Mouse (Mus musculus) T-cell, adult 2 months (primary cell): Measurements from ENCODE around the gene Lrrn3.

Experiments
- DNase-seq: peaks from one replicate; pipeline ENCODE4 v3.0.0; 2022; ENCODE audit warnings: low spot score

The Lrrn3 gene

DNA sequence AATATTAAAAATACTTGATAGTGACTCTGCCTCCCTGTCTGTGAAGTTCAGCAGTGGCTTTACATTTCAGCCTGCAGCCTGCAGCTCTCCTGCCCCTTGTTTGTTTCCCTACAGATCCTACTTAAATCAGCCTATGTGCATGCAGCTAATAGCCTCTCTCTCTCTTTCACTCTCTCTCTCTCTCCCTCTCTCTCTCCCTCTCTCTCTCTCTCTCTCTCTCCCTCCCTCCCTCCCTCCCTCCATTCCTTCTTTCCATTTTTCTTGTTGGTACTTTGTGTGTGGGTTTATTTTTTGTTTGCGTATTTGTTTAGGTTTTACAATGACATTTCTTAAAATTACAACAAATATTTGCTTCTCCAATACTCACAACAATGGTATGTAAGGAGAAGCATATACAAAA lies at the start of gene Lrrn3:
Lrrn3 (minus strand) TSS at position 101 of the 400 bp plus-strand sequence.
- no peak for DNase-seq

DNA sequence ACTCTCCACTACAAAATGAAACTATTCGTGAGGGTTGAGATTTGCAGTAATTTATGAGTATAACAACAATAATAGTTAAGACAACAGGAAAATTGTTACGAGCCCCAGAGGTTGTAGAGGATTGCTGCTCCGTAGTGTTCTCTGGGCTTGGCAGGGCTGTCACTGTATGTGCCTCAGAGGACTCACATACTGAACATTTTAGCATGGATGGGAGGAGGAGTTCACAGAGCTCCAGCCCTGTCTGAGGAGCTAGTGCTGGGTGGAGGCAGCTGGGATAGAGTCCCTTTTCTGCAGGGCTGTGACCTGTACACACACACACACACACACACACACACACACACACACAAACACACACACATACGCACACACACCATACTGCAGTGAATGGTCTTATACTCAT lies 42.2 kb upstream of the Lrrn3 start:
- DNase-seq, result no peak

- DNase-seq, result no peak
These were observed 40.5 kb upstream of the Lrrn3 start for GRCm38 (mm10) chr12:41526688-41527087.

DNA sequence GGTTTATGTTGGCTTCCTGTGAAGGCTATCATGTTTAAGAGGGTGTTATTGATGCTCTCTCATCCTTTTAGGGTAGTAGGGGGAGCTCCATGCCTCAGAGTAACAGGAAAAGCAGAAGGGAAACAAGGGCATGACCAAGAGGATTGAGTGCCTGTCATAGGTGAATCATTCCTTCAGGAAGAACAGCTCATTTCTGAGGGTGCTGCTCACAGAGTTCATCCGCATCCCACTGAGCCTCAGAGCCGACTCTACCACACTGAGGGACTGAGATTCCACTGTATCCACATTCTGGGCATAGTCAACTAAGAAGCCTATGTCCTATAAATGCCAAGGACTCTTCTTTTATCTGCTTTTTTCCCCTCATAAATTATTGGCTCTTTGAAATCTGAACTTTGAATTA lies 35.4 kb upstream of the Lrrn3 start:
- DNase-seq, result no peak

DNA sequence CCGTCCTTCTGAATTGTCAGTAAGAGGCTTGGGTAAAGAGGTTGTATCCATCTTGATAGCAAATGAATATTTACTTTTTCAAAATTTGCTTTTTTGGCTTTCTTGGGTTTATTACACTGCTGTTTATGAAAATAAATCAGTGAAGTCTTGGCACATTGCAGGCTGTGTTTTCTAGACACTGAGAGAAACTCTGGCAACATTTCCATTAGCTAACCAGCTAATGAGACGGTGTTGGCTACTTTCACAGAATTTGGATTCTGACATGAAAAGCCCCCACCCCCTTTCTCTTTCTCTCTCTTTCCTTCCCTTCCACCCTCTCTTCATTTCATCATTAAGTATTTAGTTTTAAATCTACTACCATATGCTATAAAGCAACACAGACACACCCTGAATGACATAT lies 34.1 kb upstream of the Lrrn3 start:
- no peak for DNase-seq

DNA sequence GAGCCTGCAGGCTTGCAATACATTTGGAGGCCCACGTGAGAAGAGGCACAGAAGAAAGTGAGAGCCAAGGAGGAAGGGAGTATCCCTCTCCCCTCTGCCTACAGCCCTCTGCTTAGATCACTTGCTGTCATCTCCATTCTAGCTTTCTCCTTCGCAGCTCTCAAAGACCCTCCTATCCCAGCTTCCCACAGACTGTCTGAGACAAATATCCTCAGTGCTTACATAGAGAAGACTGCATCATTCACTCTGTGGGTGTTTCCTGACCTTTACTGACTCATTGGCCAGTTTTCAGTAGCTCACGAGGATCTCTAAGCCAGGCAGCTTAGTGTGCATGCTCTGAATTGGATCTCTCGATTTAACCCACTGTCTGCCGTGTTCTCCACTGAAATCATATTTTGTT lies 32.7 kb upstream of the Lrrn3 start:
- DNase-seq, result no peak

GRCm38 (mm10) chr12:41510588-41510987 lies 24.4 kb upstream of the Lrrn3 start:
- no peak for DNase-seq

- no peak for DNase-seq
These were observed 22.4 kb upstream of the Lrrn3 start for GRCm38 (mm10) chr12:41508610-41509009.

GRCm38 (mm10) chr12:41500049-41500820 lies 14.0 kb upstream of the Lrrn3 start:
- peak; percentile 28 for DNase-seq

DNA sequence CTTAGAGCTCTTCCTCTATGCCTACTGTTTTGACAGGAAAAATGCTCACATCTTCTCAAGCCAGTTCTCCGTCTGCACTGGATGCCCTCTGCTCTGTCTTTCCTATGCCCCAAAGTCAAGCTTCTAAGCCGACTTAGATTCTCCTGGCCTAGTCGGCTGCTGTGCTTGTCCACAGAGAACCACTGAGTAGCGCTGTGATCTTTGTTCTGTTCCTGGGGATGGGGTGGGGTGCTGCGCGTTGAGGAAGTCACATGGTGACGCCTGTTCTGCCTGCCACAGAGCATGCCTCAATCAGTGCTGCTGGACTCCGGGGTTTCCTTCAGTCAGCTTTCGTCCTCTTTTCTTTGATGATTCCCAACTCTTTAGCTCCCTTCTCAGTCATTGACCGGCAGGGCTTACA lies 8.4 kb upstream of the Lrrn3 start:
- peak; percentile 42 for DNase-seq

DNA sequence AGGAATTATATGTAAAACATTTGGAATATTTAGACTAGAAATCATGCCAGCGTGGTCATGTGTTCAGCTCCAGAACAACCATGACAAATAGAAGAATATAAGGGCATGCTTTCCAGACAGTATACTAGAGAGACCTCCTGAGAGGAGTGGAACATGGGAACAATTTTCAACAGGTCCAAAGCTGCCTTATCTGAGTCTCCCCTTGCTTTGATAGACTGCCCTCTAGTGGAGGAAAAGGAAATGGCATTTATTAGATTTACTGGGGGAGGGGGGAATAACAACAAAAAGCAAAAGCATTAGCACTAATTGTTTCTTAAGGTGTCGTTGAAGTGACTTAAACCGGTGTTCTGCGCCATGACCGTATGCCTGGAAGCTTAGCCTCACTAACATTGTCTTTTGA lies 774 bp upstream of the Lrrn3 start:
- peak; percentile 9 for DNase-seq

DNA sequence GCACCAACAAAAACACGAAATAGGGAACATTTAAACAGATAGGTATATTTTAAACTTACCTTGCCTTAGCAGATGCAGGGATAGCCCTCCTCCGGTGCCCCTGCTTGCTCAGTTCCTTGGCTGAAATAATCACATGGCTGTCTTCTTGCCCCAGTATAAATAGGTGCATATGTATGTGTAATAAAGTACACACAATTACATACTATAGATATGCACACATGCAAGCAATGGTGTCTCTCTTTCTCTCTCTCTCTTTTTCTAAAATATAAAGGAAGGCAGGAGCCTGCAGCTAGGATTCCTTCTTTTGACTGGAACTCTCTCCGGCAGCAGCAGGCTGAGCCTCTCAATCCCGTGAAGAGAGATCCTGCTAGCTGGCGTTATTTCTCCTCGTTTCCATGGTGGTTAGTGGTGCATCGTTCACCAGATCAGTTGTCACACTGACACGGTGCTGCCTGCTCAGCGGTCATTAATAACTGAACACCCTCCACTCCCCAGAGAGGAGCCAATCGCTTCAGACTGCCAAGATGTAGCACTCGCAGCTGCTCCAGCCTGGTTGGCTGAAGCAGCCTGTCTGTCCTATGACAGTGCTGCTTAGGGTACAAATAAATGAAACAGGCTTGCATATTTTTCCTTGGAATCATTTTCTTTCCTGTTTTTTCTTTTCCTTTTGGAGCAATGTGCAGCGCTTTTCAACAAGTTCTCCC lies 567 bp downstream of the Lrrn3 start:
- DNase-seq, result no peak

GRCm38 (mm10) chr12:41484689-41485511 lies 1.3 kb downstream of the Lrrn3 start:
- DNase-seq, result no peak

GRCm38 (mm10) chr12:41483593-41484451 lies 2.4 kb downstream of the Lrrn3 start:
- no peak for DNase-seq

GRCm38 (mm10) chr12:41483091-41483592 lies 3.1 kb downstream of the Lrrn3 start:
- no peak for DNase-seq

GRCm38 (mm10) chr12:41481486-41481885 lies 4.7 kb downstream of the Lrrn3 start:
- no peak for DNase-seq

DNA sequence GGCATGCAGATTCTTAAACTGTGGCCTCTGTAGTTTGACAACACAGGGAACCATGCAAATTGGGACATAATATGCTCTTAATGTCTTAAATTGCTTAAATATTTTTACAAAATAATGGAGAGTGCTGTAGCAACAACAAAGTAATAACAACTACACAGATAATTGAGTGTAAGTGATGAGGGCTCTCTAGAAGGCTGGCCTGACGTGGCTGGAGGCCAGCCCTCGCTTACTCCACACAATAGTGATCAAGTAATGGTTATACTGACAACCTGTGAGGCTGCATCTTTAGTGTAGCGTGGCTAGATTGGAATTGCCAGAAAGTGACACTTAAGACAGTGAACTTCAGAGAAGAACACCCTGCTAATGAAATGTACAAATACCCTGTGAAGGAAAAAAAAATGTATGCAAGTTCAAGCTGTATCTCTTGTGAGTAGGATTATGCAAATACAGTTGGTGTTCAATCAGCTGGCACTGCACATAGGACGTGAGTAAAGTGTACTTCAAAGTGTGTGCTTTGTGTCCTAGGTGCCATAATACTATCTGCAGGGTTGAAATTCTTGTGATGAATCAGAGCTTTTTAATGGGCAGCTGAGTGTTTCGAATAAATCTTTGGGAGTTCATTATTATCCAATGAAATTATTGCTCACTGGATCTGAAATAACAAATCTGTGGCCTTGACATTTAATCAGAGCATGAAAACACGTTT lies 17.0 kb downstream of the Lrrn3 start:
- DNase-seq, result no peak

DNA sequence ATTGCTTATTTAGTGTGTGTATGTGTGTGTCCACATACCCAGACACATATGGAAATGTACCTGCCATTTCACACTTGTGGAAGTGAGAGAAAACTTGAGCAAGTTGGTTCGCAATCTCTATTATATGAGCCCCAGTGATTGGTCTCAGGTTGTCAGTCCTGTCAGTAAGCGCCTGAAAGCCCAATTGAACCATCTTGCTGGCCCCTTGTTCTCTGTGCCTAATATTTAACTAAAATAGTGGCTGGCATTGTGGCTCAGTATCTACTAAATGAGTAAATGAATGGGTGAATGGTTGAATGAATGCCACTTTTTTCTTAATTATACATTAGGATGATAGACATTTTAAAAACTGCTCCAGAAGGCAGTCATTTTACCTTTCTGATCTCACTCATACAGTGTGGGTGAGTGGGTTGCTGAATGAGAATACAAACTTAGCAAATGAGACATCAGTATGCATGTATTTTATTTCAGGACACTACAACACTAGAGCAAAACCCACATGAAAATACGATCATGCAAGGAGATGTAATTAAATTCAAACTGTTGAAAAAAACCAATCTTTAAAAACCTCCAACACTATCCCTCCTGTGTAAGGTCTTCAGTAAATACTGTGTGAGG lies 17.7 kb downstream of the Lrrn3 start:
- no peak for DNase-seq

- no peak for DNase-seq
These were observed 47.8 kb downstream of the Lrrn3 start for GRCm38 (mm10) chr12:41438446-41438845.

- no peak for DNase-seq
These were observed 49.8 kb downstream of the Lrrn3 start for GRCm38 (mm10) chr12:41436206-41436985.
